Mouse (Mus musculus) olfactory bulb, adult 2 months (tissue): ENCODE measurements around the gene Ctnna2. TPM values are rescaled to one million over a fixed set of nuclear protein-coding genes. Genes with fewer than 3 reads are reported as not detected.
A peak's percentile ranks its signal among the peaks of the same experiment; 100 is the strongest.

Experiments
- H3K27ac ChIP-seq: fragments of 200-500 bp; 2 replicates; pipeline ENCODE4 v1.5.1; 2012; ENCODE audit warnings: low read depth, low read length; ENCODE audit not compliant: insufficient read depth
- H3K4me1 ChIP-seq: fragments of 200-500 bp; 2 replicates; pipeline ENCODE4 v1.6.1; 2012; ENCODE audit warnings: low read length; ENCODE audit not compliant: control insufficient read depth, insufficient read depth
- H3K4me3 ChIP-seq: fragments of 200-500 bp; 2 replicates; pipeline ENCODE4 v1.5.1; 2012; ENCODE audit warnings: mild to moderate bottlenecking, low read depth, low read length, moderate library complexity; ENCODE audit not compliant: insufficient read depth
- CTCF ChIP-seq: fragments of 200-500 bp; IDR thresholded peaks from 2 replicates; pipeline ENCODE4 v1.5.1; 2012; ENCODE audit warnings: low read depth, mild to moderate bottlenecking, low read length, moderate library complexity; ENCODE audit not compliant: insufficient read depth
- POLR2A ChIP-seq: fragments of 200-500 bp; IDR thresholded peaks from 2 replicates; pipeline ENCODE4 v1.6.1; 2012; ENCODE audit warnings: mild to moderate bottlenecking, low read depth, low read length, moderate library complexity; ENCODE audit not compliant: insufficient read depth
- WGBS: fragments of 180-500 bp; shearing (Covaris S2); methylation state at CpG from one replicate; pipeline ENCODE4 v1.1.7; 2018; 5-methylcytosine and 5-hydroxymethylcytosine counted together
- polyA plus RNA-seq: library from polyadenylated mRNA; stranded (reverse); fragments of >200 nt; gene quantifications from 2 replicates; pipeline ENCODE4 v1.2.4, GENCODE M21; 2012; ENCODE audit warnings: low replicate concordance; ENCODE audit not compliant: missing spikeins, insufficient read depth, insufficient read length

The Ctnna2 gene
- polyA plus RNA-seq, 1 experiment, result not detected

- Histone ChIP-seq H3K4me3 (no peak overlapping the region), H3K4me1 (peaks cover 2% of the 10 kb centered on the region; the same call in 1 of the 2 replicates), H3K27ac (no peak overlapping the region)
- 90% methylated on average over 3 of the region's 3 CpGs for WGBS
- TF ChIP-seq CTCF (no peak), POLR2A (no peak)
Observed at GRCm38 (mm10) chr6:77758164-77758563, 221.3 kb downstream of the Ctnna2 start.

GRCm38 (mm10) chr6:77745426-77745825 lies 234.1 kb downstream of the Ctnna2 start:
- 68% methylated on average over 5 of the region's 5 CpGs for whole genome bisulfite sequencing
- Histone ChIP-seq H3K4me3 (no peak overlapping the region), H3K27ac (no peak overlapping the region), H3K4me1 (no peaks in the 10 kb centered on the region)
- TF ChIP-seq CTCF, result no peak
- TF ChIP-seq POLR2A, result no peak

GRCm38 (mm10) chr6:77743651-77744050 lies 235.8 kb downstream of the Ctnna2 start:
- TF ChIP-seq CTCF (no peak), POLR2A (no peak)
- no peak overlapping the region for H3K27ac ChIP-seq
- no peaks in the 10 kb centered on the region for H3K4me1 ChIP-seq
- no peak overlapping the region for H3K4me3 ChIP-seq

- TF ChIP-seq CTCF (no peak), POLR2A (no peak)
- Histone ChIP-seq H3K4me3 (no peak overlapping the region), H3K4me1 (no peaks in the 10 kb centered on the region), H3K27ac (no peak overlapping the region)
- WGBS, result 89% methylated on average over 1 of the region's 1 CpGs
Observed at GRCm38 (mm10) chr6:77742988-77743387, 236.5 kb downstream of the Ctnna2 start.

GRCm38 (mm10) chr6:77738640-77739039 lies 240.9 kb downstream of the Ctnna2 start:
- H3K4me3 ChIP-seq, result no peak overlapping the region
- TF ChIP-seq POLR2A (no peak), CTCF (no peak)
- H3K27ac ChIP-seq, result no peak overlapping the region
- 77% methylated on average over 4 of the region's 4 CpGs for WGBS
- no peaks in the 10 kb centered on the region for H3K4me1 ChIP-seq

- Histone ChIP-seq H3K4me1 (no peaks in the 10 kb centered on the region), H3K27ac (no peak overlapping the region), H3K4me3 (no peak overlapping the region)
- TF ChIP-seq CTCF (no peak), POLR2A (no peak)
- WGBS, result 69% methylated on average over 2 of the region's 2 CpGs
Observed at GRCm38 (mm10) chr6:77724952-77725299, 254.6 kb downstream of the Ctnna2 start.

- H3K4me3 ChIP-seq, result no peak overlapping the region
- H3K4me1 ChIP-seq, result no peaks in the 10 kb centered on the region
- 63% methylated on average over 5 of the region's 5 CpGs for WGBS
- no peak overlapping the region for H3K27ac ChIP-seq
- TF ChIP-seq POLR2A, result no peak
- no peak for TF ChIP-seq CTCF
Observed at GRCm38 (mm10) chr6:77724042-77724951, 255.2 kb downstream of the Ctnna2 start.

GRCm38 (mm10) chr6:77694093-77694492 lies 285.4 kb downstream of the Ctnna2 start:
- TF ChIP-seq POLR2A (no peak), CTCF (no peak)
- Histone ChIP-seq H3K4me3 (no peak overlapping the region), H3K4me1 (no peaks in the 10 kb centered on the region), H3K27ac (no peak overlapping the region)

GRCm38 (mm10) chr6:77687173-77687572 lies 292.3 kb downstream of the Ctnna2 start:
- H3K4me1 ChIP-seq, result no peaks in the 10 kb centered on the region
- no peak for TF ChIP-seq POLR2A
- TF ChIP-seq CTCF, result no peak
- no peak overlapping the region for H3K27ac ChIP-seq
- H3K4me3 ChIP-seq, result no peak overlapping the region
- 82% methylated on average over 1 of the region's 1 CpGs for WGBS

- no peak overlapping the region for H3K4me3 ChIP-seq
- no peak overlapping the region for H3K27ac ChIP-seq
- TF ChIP-seq POLR2A (no peak), CTCF (peak; percentile 39; the same call in 1 of the 2 replicates)
- WGBS, result 29% methylated on average over 6 of the region's 6 CpGs
- no peaks in the 10 kb centered on the region for H3K4me1 ChIP-seq
Observed at GRCm38 (mm10) chr6:77650127-77650526, 329.4 kb downstream of the Ctnna2 start.
